Mouse (Mus musculus) lung, postnatal 14 days (tissue): ENCODE results near the gene Nmd3.

Experiments used
- DNase-seq: peaks from one replicate; pipeline ENCODE4 v3.0.0; 2021

The Nmd3 gene

DNA sequence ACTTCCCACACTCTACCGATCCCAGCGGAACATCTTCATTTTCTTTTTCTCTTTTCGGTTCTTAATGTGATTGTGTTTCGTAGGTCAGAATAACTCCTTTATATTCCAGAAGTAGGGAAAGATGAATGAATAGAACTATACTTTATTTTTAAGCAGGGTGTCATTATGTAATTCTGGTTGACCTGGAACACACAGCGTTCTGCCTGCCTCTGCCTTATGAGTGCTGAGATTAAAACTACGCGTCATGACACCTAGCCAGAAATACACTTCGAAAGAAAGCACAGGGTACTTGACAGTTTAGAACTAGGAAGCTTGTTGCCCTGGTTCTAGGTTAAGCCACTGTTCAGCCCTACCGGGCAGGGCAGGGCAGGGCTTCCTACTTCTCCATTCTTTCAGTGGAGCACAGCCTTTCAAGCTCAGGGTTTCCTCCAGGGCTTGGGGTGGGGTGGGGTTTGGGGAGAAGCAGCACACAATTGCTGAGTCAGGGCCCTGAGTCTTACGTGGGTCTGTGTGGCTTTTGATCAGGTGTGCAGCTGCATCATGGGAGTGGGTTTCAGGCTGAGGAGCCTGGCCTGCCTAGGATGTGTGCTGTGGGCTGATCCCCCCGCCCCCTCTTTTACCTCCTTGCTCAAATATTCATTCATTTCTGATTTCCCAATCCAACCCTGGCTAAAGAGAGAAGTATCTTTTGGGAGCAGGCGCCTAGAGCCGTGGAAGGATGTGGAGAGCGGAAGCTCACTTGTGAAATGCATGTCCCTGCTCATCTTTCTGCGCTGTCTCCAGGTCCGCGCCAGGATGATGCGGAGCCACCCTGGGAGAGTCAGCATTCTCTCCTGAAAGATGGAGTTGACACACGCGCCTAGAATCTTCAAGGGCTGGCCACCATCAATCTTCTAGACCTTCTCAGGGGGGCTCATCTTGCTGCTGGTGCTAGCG lies 42.1 kb downstream of the Nmd3 start:
- DNase-seq = no peak

DNA sequence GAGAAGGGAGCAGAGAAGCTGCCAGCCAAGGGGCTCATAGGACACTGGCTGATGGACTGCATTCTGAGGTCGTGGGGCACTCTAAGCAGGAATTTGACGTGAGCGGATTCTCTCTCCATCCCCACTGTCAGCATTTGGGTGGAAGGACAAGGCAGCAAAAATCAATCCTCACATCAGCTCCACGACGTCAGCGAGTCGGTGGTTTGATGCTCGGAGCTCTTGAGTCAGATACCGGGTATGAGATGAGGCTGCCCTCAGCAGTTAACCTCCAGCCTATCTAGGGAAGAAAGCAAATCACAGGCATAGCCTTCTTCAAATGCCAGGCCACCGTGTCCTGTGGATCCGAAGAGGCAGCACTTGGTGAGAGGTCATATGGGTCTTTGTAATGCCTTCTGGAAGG lies 43.4 kb downstream of the Nmd3 start:
- no peak for DNase-seq

DNA sequence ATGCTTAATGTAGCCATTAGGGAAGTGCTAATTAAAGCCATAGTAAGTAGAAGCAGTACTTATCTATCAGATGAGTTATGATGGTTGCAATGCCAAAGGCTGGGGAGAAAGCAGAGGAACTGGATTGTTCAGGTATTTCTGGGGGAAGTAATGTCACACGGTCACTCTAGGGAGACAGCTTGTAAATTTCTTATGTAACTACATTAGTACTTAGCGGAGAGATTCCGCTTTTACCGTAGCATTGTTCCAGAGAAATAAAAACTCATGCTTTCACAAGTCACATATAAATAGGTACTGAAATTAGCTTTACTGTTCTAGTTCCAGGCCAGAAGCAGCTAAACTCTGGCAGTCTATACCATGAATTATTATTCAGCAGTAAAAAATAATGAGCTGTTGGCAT lies 47.4 kb downstream of the Nmd3 start:
- no peak for DNase-seq

DNA sequence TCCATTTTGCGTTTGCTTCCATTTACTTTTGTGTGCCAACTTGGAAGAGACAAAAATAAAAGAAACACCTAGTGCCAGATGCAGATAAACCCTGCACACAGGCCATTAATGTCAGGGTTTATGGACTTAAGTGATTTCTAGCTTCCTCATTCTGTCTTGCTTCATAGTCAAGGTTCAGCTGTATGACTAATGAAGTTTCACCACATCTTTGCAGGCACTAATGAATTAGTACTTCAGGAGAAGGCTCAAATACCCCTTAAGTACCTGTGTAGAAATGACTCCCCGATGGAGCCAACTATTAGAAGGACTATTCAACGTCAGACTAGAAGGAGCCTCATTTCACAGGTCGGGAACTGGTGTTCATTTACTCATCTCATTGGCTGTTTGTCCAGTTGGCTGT lies 51.6 kb downstream of the Nmd3 start:
- DNase-seq = no peak

DNA sequence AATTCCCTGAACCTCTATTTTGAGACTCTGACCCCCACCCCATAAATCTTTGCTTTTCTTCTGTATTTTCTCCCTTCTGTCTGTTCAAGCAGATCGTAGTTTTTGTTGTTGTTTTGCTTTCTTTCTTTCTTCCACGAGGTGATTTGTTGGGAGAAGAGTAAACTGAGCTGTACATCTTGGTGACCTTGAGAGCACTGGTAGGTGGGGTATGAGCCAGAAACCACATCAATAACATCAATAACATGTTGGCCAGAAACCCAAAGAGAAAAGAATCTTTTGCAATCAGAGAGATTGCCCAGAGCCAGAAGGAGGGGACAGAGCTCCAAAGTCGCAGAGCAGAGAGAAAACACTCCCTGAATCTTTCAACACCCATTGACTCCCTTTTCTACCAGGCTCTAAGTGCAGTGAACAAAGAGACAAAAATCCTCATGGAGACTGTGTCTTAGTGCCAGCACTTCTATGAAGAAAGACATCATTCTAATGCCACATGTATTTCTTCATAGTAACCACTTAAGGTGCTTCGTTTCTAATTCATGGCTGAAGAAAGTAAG lies 57.5 kb downstream of the Nmd3 start:
- no peak for DNase-seq

DNA sequence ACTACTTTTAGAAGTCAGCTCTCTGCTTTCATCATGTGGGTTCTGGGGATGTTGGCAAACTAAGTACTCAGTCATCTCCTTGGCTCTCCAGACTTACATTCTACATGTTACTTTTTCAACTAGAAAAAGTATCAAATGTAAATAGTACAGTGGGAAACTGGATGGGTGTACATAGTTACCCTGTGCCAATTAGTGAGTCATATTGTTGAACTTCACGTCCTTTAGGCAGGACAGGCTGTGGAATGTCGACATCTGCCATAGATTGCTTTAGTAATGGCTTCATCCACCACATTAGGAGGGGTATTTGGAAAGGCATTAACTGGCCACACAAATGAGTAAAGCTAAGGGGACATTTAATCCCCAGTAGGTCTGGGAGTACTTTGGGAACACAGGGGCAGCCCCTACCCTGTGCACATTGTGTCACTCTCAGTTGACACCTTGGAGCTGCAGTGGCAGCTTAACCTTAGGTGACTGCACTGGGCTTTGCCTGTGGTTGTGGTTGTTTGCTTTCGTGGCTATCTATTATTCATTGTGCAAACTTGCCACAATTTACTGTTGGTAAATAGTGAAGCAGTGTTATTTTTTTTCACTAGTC lies 71.1 kb downstream of the Nmd3 start:
- DNase-seq = no peak

DNA sequence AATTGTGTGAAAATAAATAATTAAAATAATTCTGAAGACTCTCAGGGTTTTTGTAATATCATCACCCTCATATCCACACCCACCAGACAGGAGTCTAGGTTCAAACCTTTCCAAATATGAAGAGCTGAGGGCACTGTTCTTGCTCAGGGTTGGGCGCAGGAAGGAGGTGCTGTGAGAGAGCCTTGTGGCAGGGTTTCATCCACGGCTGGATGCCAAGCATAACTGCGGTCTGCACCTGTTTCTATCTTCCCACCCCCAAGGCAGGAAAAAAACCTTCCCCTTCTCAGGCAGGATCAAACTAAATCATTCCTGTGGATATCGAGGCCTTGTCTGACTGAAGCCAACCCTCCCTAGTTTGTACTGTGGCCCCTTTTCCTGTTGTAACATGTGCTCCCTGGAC lies 75.7 kb downstream of the Nmd3 start:
- DNase-seq = no peak

DNA sequence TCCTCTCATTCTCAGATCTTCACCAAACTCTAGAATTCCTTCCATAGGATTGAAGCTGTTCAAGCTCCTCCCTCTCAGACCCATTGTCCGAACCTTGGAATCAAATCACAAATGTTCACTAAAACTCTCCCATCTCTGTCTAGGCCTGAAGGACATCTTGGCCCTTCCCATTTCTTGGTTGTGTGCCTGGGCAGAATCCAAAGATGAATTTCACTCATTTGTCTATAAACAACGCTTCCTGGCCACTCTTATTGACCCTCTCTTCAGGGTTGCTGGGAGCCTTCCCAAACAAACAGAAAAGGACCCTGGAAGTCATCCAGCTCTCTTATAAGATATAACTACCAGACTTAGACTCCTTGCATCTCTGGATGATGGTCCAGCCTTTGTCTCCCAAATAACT lies 76.2 kb downstream of the Nmd3 start:
- peak; percentile 7 for DNase-seq

DNA sequence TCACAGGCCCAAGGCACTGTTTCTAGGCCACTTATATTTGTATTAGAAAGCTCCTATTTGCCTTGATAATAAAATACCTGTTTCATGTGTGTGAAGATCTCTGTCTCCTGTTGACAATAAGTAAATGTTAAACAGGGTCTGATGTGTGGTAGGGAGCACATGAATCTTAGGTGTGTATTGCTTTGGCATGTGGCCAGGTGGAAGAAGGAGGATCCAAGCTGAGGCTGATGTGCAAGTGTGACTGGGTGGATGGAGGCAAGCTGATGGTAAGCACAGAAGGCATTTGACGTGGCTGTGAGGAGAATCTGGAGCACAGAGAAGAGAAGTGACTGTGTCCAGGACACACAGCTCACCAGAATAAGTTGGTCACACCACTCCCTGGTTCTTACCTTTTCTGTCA lies 77.3 kb downstream of the Nmd3 start:
- no peak for DNase-seq

DNA sequence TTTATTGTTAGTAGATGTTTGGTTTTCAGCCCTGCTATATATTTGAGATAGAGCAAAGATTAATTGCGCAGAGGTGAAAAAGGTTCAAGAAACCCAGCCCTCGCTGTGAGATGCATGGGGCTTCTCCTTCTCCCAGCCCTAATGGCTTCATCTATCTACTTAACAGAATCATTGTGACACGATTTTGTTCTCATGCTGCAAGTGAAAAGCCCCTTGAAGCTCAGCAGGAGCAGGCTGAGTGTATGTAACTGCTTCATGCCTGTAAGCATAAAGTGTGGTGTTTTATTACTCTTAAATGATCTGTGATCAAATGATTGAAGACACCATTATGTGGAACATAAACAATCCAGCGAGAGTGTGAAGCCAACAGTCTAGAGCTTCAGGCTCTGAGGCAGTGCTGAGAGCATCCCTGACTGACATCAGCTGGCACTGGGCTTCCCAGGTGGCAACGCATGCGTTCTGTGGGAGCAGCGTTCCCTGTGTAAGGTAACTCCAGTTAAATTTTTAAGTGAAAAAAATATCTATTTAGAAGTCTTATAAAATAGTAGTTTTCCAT lies 79.1 kb downstream of the Nmd3 start:
- no peak for DNase-seq

DNA sequence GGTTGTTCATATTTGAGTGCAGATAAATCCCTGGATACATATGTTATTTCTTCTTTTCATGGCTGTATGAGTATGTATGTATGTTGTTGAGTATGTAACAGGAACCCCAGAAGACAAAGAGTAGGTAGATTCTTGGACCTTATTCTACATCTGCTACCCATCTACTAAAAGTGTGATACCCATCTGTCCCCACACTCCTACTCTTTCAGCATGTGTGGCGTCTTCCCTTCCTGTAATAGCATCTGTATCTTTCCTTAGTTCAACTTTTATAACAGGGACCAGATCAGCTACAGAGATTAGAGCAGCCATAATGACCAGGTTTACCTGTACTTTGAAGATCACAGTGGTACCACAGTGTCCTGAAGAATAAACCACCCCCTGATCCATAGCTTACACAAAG lies 81.4 kb downstream of the Nmd3 start:
- no peak for DNase-seq
